Mouse (Mus musculus): Measurements from ENCODE around the gene Prr30. TPM values are rescaled to one million over a fixed set of nuclear protein-coding genes. Genes with fewer than 3 reads are reported as not detected.
"Not testable (repeated sequence)": the region's sequence is repeated elsewhere in the genome, so short reads cannot be mapped to it uniquely, and the experiment has no call there.

The Prr30 gene
- not detected in 2 replicates for polyA plus RNA-seq (2014; fragmentation: Nextera tagmentation; extraction: Ambion mirVana)

GRCm38 (mm10) chr14:101200230-101200629 is at the start of gene Prr30:
Gene Prr30, minus strand, starts transcription at chr14:101200330.
- no peak within 1 kb of the TSS for H3K4me2 ChIP-seq (replicated peaks; ENCODE audit: low read depth, low read length)
- H3K4me1 ChIP-seq (ENCODE audit: control insufficient read depth, insufficient read depth, low read length): no peaks in the 10 kb centered on the region
- no peak within 1 kb of the TSS for H3K4me3 ChIP-seq (ENCODE audit: low read length)
- no peaks in the 10 kb centered on the region for H3K36me3 ChIP-seq (ENCODE audit: control insufficient read depth, insufficient read depth, low read length)
- no peaks in the 10 kb centered on the region for H3K27me3 ChIP-seq (ENCODE audit: control insufficient read depth, insufficient read depth, low read length)
- WGBS: 66% methylated on average over 4 of the region's 4 CpGs
- no peak for ATAC-seq (ENCODE audit: low FRiP score, low TSS enrichment)
- H3K9me3 ChIP-seq (ENCODE audit: control insufficient read depth, low read length): no peaks in the 10 kb centered on the region
- no peak within 1 kb of the TSS for H3K27ac ChIP-seq (ENCODE audit: low read depth, low read length)
- H3K9ac ChIP-seq (ENCODE audit: low read depth, low read length): no peak within 1 kb of the TSS

GRCm38 (mm10) chr14:101246793-101247192 is 46.7 kb upstream of the Prr30 start:
- Histone ChIP-seq H3K4me2 (replicated peaks; ENCODE audit: low read depth, low read length) (no peak overlapping the region), H3K9ac (ENCODE audit: low read depth, low read length) (no peak overlapping the region), H3K4me1 (ENCODE audit: control insufficient read depth, insufficient read depth, low read length) (no peaks in the 10 kb centered on the region), H3K36me3 (ENCODE audit: control insufficient read depth, insufficient read depth, low read length) (no peaks in the 10 kb centered on the region), H3K27ac (ENCODE audit: low read depth, low read length) (no peak overlapping the region), H3K4me3 (ENCODE audit: low read length) (no peak overlapping the region), H3K27me3 (ENCODE audit: control insufficient read depth, insufficient read depth, low read length) (no peaks in the 10 kb centered on the region), H3K9me3 (ENCODE audit: control insufficient read depth, low read length) (no peaks in the 10 kb centered on the region)
- no peak for ATAC-seq (ENCODE audit: low FRiP score, low TSS enrichment)
- WGBS: 78% methylated on average over 3 of the region's 3 CpGs

GRCm38 (mm10) chr14:101245706-101246105 is 45.6 kb upstream of the Prr30 start:
- no peak overlapping the region for H3K4me3 ChIP-seq (ENCODE audit: low read length)
- H3K27ac ChIP-seq (ENCODE audit: low read depth, low read length): no peak overlapping the region
- H3K9me3 ChIP-seq (ENCODE audit: control insufficient read depth, low read length): no peaks in the 10 kb centered on the region
- no peak overlapping the region for H3K9ac ChIP-seq (ENCODE audit: low read depth, low read length)
- H3K4me1 ChIP-seq (ENCODE audit: control insufficient read depth, insufficient read depth, low read length): no peaks in the 10 kb centered on the region
- H3K4me2 ChIP-seq (replicated peaks; ENCODE audit: low read depth, low read length): no peak overlapping the region
- no peak for ATAC-seq (ENCODE audit: low FRiP score, low TSS enrichment)
- WGBS: 74% methylated on average over 7 of the region's 7 CpGs
- H3K36me3 ChIP-seq (ENCODE audit: control insufficient read depth, insufficient read depth, low read length): no peaks in the 10 kb centered on the region
- no peaks in the 10 kb centered on the region for H3K27me3 ChIP-seq (ENCODE audit: control insufficient read depth, insufficient read depth, low read length)

DNA sequence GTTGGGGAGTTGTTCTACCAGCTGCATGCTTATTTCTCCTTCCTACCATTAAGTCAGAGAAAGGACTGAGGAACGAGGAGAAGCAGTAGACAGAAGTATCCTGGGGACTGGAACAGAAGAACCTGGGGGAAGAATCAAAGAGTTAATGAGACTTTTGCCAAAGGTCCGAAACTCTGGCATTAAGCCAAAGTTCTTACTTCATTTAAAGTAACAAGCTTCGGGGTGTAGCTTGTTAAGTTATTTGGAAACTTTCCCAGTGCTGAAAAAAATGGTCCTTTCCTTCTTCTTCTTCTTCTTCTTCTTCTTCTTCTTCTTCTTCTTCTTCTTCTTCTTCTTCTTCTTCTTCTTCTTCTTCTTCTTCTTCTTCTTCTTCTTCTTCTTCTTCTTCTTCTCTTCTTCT is 44.3 kb upstream of the Prr30 start:
- 48% methylated on average over 3 of the region's 3 CpGs for WGBS
- H3K4me3 ChIP-seq (ENCODE audit: low read length); H3K4me2 ChIP-seq (replicated peaks; ENCODE audit: low read depth, low read length); H3K9me3 ChIP-seq (ENCODE audit: control insufficient read depth, low read length); H3K27ac ChIP-seq (ENCODE audit: low read depth, low read length); ATAC-seq (ENCODE audit: low FRiP score, low TSS enrichment); H3K4me1 ChIP-seq (ENCODE audit: control insufficient read depth, insufficient read depth, low read length); H3K36me3 ChIP-seq (ENCODE audit: control insufficient read depth, insufficient read depth, low read length); H3K9ac ChIP-seq (ENCODE audit: low read depth, low read length); H3K27me3 ChIP-seq (ENCODE audit: control insufficient read depth, insufficient read depth, low read length): not testable (repeated sequence)

- Histone ChIP-seq H3K9me3 (ENCODE audit: control insufficient read depth, low read length) (no peaks in the 10 kb centered on the region), H3K36me3 (ENCODE audit: control insufficient read depth, insufficient read depth, low read length) (no peaks in the 10 kb centered on the region), H3K4me2 (replicated peaks; ENCODE audit: low read depth, low read length) (no peak overlapping the region), H3K4me1 (ENCODE audit: control insufficient read depth, insufficient read depth, low read length) (no peaks in the 10 kb centered on the region), H3K27ac (ENCODE audit: low read depth, low read length) (no peak overlapping the region), H3K9ac (ENCODE audit: low read depth, low read length) (no peak overlapping the region), H3K4me3 (ENCODE audit: low read length) (no peak overlapping the region), H3K27me3 (ENCODE audit: control insufficient read depth, insufficient read depth, low read length) (no peaks in the 10 kb centered on the region)
- WGBS: 93% methylated on average over 1 of the region's 1 CpGs
- no peak for ATAC-seq (ENCODE audit: low FRiP score, low TSS enrichment)
Measured at GRCm38 (mm10) chr14:101237965-101238364, 37.8 kb upstream of the Prr30 start.

DNA sequence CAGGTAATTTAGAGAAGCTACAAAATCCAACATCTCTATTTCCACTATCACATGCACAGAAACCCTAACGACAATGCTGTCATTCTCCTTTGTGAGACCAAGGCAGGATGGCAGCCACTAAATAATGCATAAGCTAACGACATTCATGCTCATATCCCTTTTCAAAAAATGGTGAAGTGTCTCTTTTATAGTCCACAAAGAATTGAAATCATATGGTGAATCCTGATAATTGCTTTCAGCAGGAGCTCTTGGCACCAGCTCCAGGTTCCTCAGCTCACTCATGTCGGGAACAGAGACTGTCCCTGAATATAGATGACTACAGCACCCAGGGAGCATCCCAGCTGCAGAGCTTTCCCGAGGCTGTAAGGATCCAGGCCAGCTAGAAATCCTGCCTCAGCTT is 28.9 kb upstream of the Prr30 start:
- Histone ChIP-seq H3K4me2 (replicated peaks; ENCODE audit: low read depth, low read length) (no peak overlapping the region), H3K9ac (ENCODE audit: low read depth, low read length) (no peak overlapping the region), H3K4me1 (ENCODE audit: control insufficient read depth, insufficient read depth, low read length) (no peaks in the 10 kb centered on the region), H3K27me3 (ENCODE audit: control insufficient read depth, insufficient read depth, low read length) (no peaks in the 10 kb centered on the region), H3K9me3 (ENCODE audit: control insufficient read depth, low read length) (no peaks in the 10 kb centered on the region), H3K36me3 (ENCODE audit: control insufficient read depth, insufficient read depth, low read length) (no peaks in the 10 kb centered on the region), H3K4me3 (ENCODE audit: low read length) (no peak overlapping the region), H3K27ac (ENCODE audit: low read depth, low read length) (no peak overlapping the region)
- WGBS: 77% methylated on average over 4 of the region's 4 CpGs
- ATAC-seq (ENCODE audit: low FRiP score, low TSS enrichment): no peak

DNA sequence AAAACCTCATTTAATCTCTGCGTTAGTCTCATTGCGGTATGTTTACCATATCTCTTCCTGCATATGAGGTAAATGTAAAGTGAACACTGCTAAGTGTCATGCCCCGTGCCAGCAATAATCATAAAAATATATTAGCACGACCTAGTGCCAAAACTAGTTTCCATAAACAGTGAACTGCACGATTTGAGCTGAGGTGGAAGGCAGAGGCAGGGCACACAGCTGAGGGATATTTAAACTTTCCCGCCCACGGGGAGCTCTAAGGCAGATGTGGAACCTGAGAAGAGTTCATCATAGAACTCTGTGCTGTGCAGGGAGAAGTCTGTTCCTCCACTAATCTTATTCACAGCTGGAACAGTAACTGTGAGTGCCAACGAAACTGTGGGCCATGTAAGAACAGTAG is 22.2 kb upstream of the Prr30 start:
- H3K4me1 ChIP-seq (ENCODE audit: control insufficient read depth, insufficient read depth, low read length): no peaks in the 10 kb centered on the region
- no peak overlapping the region for H3K9ac ChIP-seq (ENCODE audit: low read depth, low read length)
- H3K4me2 ChIP-seq (replicated peaks; ENCODE audit: low read depth, low read length): no peak overlapping the region
- H3K27me3 ChIP-seq (ENCODE audit: control insufficient read depth, insufficient read depth, low read length): no peaks in the 10 kb centered on the region
- no peak overlapping the region for H3K4me3 ChIP-seq (ENCODE audit: low read length)
- H3K27ac ChIP-seq (ENCODE audit: low read depth, low read length): no peak overlapping the region
- 63% methylated on average over 8 of the region's 8 CpGs for WGBS
- no peak for ATAC-seq (ENCODE audit: low FRiP score, low TSS enrichment)
- H3K9me3 ChIP-seq (ENCODE audit: control insufficient read depth, low read length): no peaks in the 10 kb centered on the region
- no peaks in the 10 kb centered on the region for H3K36me3 ChIP-seq (ENCODE audit: control insufficient read depth, insufficient read depth, low read length)

GRCm38 (mm10) chr14:101172258-101172657 is 27.9 kb downstream of the Prr30 start:
- no peak for ATAC-seq (ENCODE audit: low FRiP score, low TSS enrichment)
- Histone ChIP-seq H3K27me3 (ENCODE audit: control insufficient read depth, insufficient read depth, low read length) (no peaks in the 10 kb centered on the region), H3K4me3 (ENCODE audit: low read length) (no peak overlapping the region), H3K4me2 (replicated peaks; ENCODE audit: low read depth, low read length) (no peak overlapping the region), H3K27ac (ENCODE audit: low read depth, low read length) (no peak overlapping the region), H3K4me1 (ENCODE audit: control insufficient read depth, insufficient read depth, low read length) (no peaks in the 10 kb centered on the region), H3K9ac (ENCODE audit: low read depth, low read length) (no peak overlapping the region), H3K9me3 (ENCODE audit: control insufficient read depth, low read length) (no peaks in the 10 kb centered on the region), H3K36me3 (ENCODE audit: control insufficient read depth, insufficient read depth, low read length) (no peaks in the 10 kb centered on the region)
- WGBS: 87% methylated on average over 4 of the region's 4 CpGs
